Mouse (Mus musculus): Measurements from ENCODE around the gene Olfr750. TPM values are rescaled to one million over a fixed set of nuclear protein-coding genes. Genes with fewer than 3 reads are reported as not detected.

Olfr750 gene
- total RNA-seq (2012; rRNA removed): not detected in 2 replicates

GRCm38 (mm10) chr14:51074335-51074734 lies at the start of gene Olfr750:
Olfr750 (minus strand) TSS chr14:51074435.
- H3K9ac ChIP-seq (ENCODE audit: insufficient read depth, low read depth, low read length, poor library complexity, severe bottlenecking): no peak within 1 kb of the TSS
- in situ Hi-C loops (cut with MboI; ENCODE audit: low sequenced_read_pairs in 2 of 2, unreplicated experiment in 2 of 2): loop anchor here in 1 of 2 experiments (25.0 kb wide), 1 partner anchor 237 kb away; no protein-coding TSS in a partner anchor
- no peak within 1 kb of the TSS for H3K27ac ChIP-seq (ENCODE audit: insufficient read depth, low read depth, low read length, poor library complexity, severe bottlenecking)
- H3K4me3 ChIP-seq (ENCODE audit: insufficient read depth in 1 of 2, low read depth in 1 of 2, low read length in 2 of 2, poor library complexity in 1 of 2, severe bottlenecking in 1 of 2): no peak within 1 kb of the TSS
- no peaks in the 10 kb centered on the region for H3K36me3 ChIP-seq (ENCODE audit: control insufficient read depth, insufficient read depth, low read length, poor library complexity, severe bottlenecking)
- H3K9me3 ChIP-seq (ENCODE audit: control insufficient read depth, insufficient read depth, low read depth, low read length): no peaks in the 10 kb centered on the region
- no peak for TF ChIP-seq ZNF384 (IDR thresholded peaks at IDR 0.05; ENCODE audit: low read depth, low read length)
- no peak for TF ChIP-seq HCFC1 (IDR thresholded peaks at IDR 0.05; ENCODE audit: borderline replicate concordance, insufficient read depth, low read length)
- no peak for TF ChIP-seq MAFK (IDR thresholded peaks at IDR 0.05; ENCODE audit: insufficient read depth, low read depth, low read length)
- TF ChIP-seq ZC3H11A (IDR thresholded peaks at IDR 0.05; ENCODE audit: borderline replicate concordance, low read depth, low read length): no peak
- no peak for TF ChIP-seq CHD2 (IDR thresholded peaks at IDR 0.05; ENCODE audit: low read depth, low read length)
- no peaks in the 10 kb centered on the region for H3K4me1 ChIP-seq (ENCODE audit: control insufficient read depth in 2 of 2, insufficient read depth in 2 of 2, low read length in 2 of 2, poor library complexity in 1 of 2)
- no peak for DNase-seq (ENCODE audit: low read depth, low spot score)

DNA sequence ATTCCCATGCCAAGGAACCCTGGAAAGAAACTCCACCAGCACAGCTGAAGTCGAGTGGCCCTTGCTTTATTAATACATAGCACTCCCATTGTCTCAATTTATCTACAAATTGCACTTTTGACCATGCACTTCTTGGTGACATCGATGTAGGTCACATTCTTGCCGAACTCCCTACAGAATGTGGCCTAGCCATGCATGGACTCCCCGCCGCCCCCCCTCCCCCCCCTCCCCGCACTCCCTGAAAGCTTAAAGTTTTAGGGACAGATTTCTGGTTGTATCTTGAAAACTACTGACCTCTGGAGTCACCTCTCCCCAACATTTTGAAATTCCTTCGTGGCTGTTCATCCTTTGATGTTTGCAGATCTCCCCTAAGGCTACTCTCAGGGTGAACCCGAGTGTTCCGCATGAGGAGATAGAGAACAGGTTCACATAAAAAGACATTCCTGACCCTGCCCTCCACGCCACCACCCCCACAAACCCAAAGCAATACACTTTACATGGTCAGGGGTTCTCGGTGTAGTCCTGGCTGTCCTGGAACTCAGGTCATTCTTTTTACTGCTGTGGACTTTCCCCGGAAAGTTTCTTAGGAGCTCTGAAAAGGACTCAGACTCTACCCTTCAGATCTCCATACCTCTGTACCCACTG lies 39.8 kb upstream of the Olfr750 start, which contains the start of gene Eddm3b:
Gene Eddm3b (plus strand): TSS at position 511 of the 645 bp plus-strand sequence.
- TF ChIP-seq MAFK (IDR thresholded peaks at IDR 0.05; ENCODE audit: insufficient read depth, low read depth, low read length) (no peak), ZC3H11A (IDR thresholded peaks at IDR 0.05; ENCODE audit: borderline replicate concordance, low read depth, low read length) (no peak), HCFC1 (IDR thresholded peaks at IDR 0.05; ENCODE audit: borderline replicate concordance, insufficient read depth, low read length) (no peak), CHD2 (IDR thresholded peaks at IDR 0.05; ENCODE audit: low read depth, low read length) (no peak), ZNF384 (IDR thresholded peaks at IDR 0.05; ENCODE audit: low read depth, low read length) (no peak)
- H3K4me1 ChIP-seq (ENCODE audit: control insufficient read depth in 2 of 2, insufficient read depth in 2 of 2, low read length in 2 of 2, poor library complexity in 1 of 2): no peaks in the 10 kb centered on the region
- no peak within 1 kb of the TSS for H3K9ac ChIP-seq (ENCODE audit: insufficient read depth, low read depth, low read length, poor library complexity, severe bottlenecking)
- H3K9me3 ChIP-seq (ENCODE audit: control insufficient read depth, insufficient read depth, low read depth, low read length): no peaks in the 10 kb centered on the region
- no peak within 1 kb of the TSS for H3K4me3 ChIP-seq (ENCODE audit: insufficient read depth in 1 of 2, low read depth in 1 of 2, low read length in 2 of 2, poor library complexity in 1 of 2, severe bottlenecking in 1 of 2)
- H3K36me3 ChIP-seq (ENCODE audit: control insufficient read depth, insufficient read depth, low read length, poor library complexity, severe bottlenecking): no peaks in the 10 kb centered on the region
- DNase-seq (ENCODE audit: low read depth, low spot score): no peak
- in situ Hi-C loops (cut with MboI; ENCODE audit: low sequenced_read_pairs in 2 of 2, unreplicated experiment in 2 of 2): no loop called here
- no peak within 1 kb of the TSS for H3K27ac ChIP-seq (ENCODE audit: insufficient read depth, low read depth, low read length, poor library complexity, severe bottlenecking)

GRCm38 (mm10) chr14:51113476-51113875 lies 39.2 kb upstream of the Olfr750 start:
- H3K36me3 ChIP-seq (ENCODE audit: control insufficient read depth, insufficient read depth, low read length, poor library complexity, severe bottlenecking): no peaks in the 10 kb centered on the region
- no peak overlapping the region for H3K9ac ChIP-seq (ENCODE audit: insufficient read depth, low read depth, low read length, poor library complexity, severe bottlenecking)
- H3K4me3 ChIP-seq (ENCODE audit: insufficient read depth in 1 of 2, low read depth in 1 of 2, low read length in 2 of 2, poor library complexity in 1 of 2, severe bottlenecking in 1 of 2): no peak overlapping the region
- in situ Hi-C loops (cut with MboI; ENCODE audit: low sequenced_read_pairs in 2 of 2, unreplicated experiment in 2 of 2): no loop called here
- no peaks in the 10 kb centered on the region for H3K9me3 ChIP-seq (ENCODE audit: control insufficient read depth, insufficient read depth, low read depth, low read length)
- no peak overlapping the region for H3K27ac ChIP-seq (ENCODE audit: insufficient read depth, low read depth, low read length, poor library complexity, severe bottlenecking)
- no peak for DNase-seq (ENCODE audit: low read depth, low spot score)
- no peaks in the 10 kb centered on the region for H3K4me1 ChIP-seq (ENCODE audit: control insufficient read depth in 2 of 2, insufficient read depth in 2 of 2, low read length in 2 of 2, poor library complexity in 1 of 2)
- TF ChIP-seq MAFK (IDR thresholded peaks at IDR 0.05; ENCODE audit: insufficient read depth, low read depth, low read length) (no peak), ZNF384 (IDR thresholded peaks at IDR 0.05; ENCODE audit: low read depth, low read length) (no peak), CHD2 (IDR thresholded peaks at IDR 0.05; ENCODE audit: low read depth, low read length) (no peak), HCFC1 (IDR thresholded peaks at IDR 0.05; ENCODE audit: borderline replicate concordance, insufficient read depth, low read length) (no peak), ZC3H11A (IDR thresholded peaks at IDR 0.05; ENCODE audit: borderline replicate concordance, low read depth, low read length) (no peak)

GRCm38 (mm10) chr14:51111966-51112365 lies 37.7 kb upstream of the Olfr750 start:
- H3K9ac ChIP-seq (ENCODE audit: insufficient read depth, low read depth, low read length, poor library complexity, severe bottlenecking): no peak overlapping the region
- H3K4me1 ChIP-seq (ENCODE audit: control insufficient read depth in 2 of 2, insufficient read depth in 2 of 2, low read length in 2 of 2, poor library complexity in 1 of 2): no peaks in the 10 kb centered on the region
- no peaks in the 10 kb centered on the region for H3K9me3 ChIP-seq (ENCODE audit: control insufficient read depth, insufficient read depth, low read depth, low read length)
- in situ Hi-C loops (cut with MboI; ENCODE audit: low sequenced_read_pairs in 2 of 2, unreplicated experiment in 2 of 2): no loop called here
- no peak for DNase-seq (ENCODE audit: low read depth, low spot score)
- no peak for TF ChIP-seq ZC3H11A (IDR thresholded peaks at IDR 0.05; ENCODE audit: borderline replicate concordance, low read depth, low read length)
- no peak for TF ChIP-seq MAFK (IDR thresholded peaks at IDR 0.05; ENCODE audit: insufficient read depth, low read depth, low read length)
- no peak for TF ChIP-seq CHD2 (IDR thresholded peaks at IDR 0.05; ENCODE audit: low read depth, low read length)
- no peak for TF ChIP-seq ZNF384 (IDR thresholded peaks at IDR 0.05; ENCODE audit: low read depth, low read length)
- TF ChIP-seq HCFC1 (IDR thresholded peaks at IDR 0.05; ENCODE audit: borderline replicate concordance, insufficient read depth, low read length): no peak
- no peak overlapping the region for H3K27ac ChIP-seq (ENCODE audit: insufficient read depth, low read depth, low read length, poor library complexity, severe bottlenecking)
- H3K36me3 ChIP-seq (ENCODE audit: control insufficient read depth, insufficient read depth, low read length, poor library complexity, severe bottlenecking): no peaks in the 10 kb centered on the region
- no peak overlapping the region for H3K4me3 ChIP-seq (ENCODE audit: insufficient read depth in 1 of 2, low read depth in 1 of 2, low read length in 2 of 2, poor library complexity in 1 of 2, severe bottlenecking in 1 of 2)

Data from ES-E14 (cell line).